Comparison of ENCODE assay signal across 13 mouse cellular contexts in genomic region chr6:140890060-140890459, GRCm38 (mm10).
"Had no signal": no experiment of that assay in that cellular context is flagged by ENCODE, and none has a peak within 500 bp of the region (broad histone marks: within the 10 kb centered on the region; RNA-seq: fewer than 3 reads in every experiment).

No protein-coding gene starts in this region.

- H3K4me3 ChIP-seq: limb, embryonic 15.5 days; liver, embryonic 12.5 days; midbrain, embryonic 15.5 days; neural tube, embryonic 13.5 days had no signal

- H3K9ac ChIP-seq: limb, embryonic 15.5 days; liver, embryonic 12.5 days; lung, embryonic 14.5 days; midbrain, embryonic 15.5 days; neural tube, embryonic 13.5 days had no signal

- H3K27ac ChIP-seq: limb, embryonic 15.5 days; liver, embryonic 12.5 days; midbrain, embryonic 15.5 days; neural tube, embryonic 13.5 days; stomach, postnatal 0 days had no signal

- H3K27me3 ChIP-seq: limb, embryonic 15.5 days; liver, embryonic 12.5 days; midbrain, embryonic 15.5 days; neural tube, embryonic 13.5 days had no signal

- H3K9me3 ChIP-seq: limb, embryonic 15.5 days; liver, embryonic 12.5 days; midbrain, embryonic 15.5 days; neural tube, embryonic 13.5 days had no signal

- ATAC-seq: liver, embryonic 12.5 days; midbrain, embryonic 15.5 days had no signal

- H3K4me2 ChIP-seq: limb, embryonic 15.5 days; liver, embryonic 12.5 days; lung, embryonic 14.5 days; midbrain, embryonic 11.5 days; midbrain, embryonic 15.5 days; neural tube, embryonic 13.5 days had no signal

- H3K36me3 ChIP-seq: limb, embryonic 15.5 days; liver, embryonic 12.5 days; midbrain, embryonic 15.5 days; neural tube, embryonic 13.5 days had no signal

- H3K4me1 ChIP-seq: liver, embryonic 12.5 days had no signal

- DNase-seq: kidney, postnatal 10 days; lung, embryonic 14.5 days; lung, postnatal 10 days; lung, postnatal 4 days; retina, postnatal 1 day; right cerebral cortex, postnatal 14 days; thymus, postnatal 4 days had no signal
